Mouse (Mus musculus): Measurements from ENCODE around the gene Pi4ka.

The Pi4ka gene

DNA sequence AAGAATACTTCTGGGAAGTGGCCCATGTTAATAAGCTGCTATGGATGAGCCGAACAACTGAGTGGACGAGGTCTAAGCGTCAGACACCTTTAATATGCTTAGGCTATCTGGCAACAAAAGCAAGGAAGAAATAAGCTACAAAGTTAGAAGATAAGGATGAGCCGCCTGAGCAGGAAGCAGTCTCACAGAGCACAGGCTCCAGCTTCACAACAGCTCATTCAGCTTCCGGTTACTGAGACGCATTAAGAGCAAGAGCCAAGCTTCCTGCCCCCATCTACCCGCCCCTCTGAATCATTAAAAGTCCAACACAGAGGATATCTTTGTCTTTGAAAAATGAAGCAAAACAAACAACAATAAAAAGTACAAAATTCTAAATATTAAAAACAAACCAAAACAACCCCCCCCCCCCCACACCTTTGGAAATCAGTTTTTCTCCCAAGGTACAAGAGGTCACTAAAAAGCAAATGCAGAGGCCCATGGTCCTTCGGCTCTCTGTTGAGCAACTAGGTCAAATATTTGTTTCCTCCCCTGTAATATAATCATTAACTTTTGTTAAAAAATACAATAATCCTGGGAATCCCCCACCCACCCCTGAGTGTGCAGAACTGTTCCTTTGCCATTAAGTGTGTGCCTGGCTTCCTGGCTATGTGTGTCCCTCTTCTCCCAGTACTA lies 60.8 kb downstream of the Pi4ka start:
- no peak overlapping the region for H3K4me3 ChIP-seq (replicated peaks; ENCODE audit: low read length)
- H3K36me3 ChIP-seq (ENCODE audit: insufficient read depth, low read length), result peaks cover 50% of the 10 kb centered on the region
- no peaks in the 10 kb centered on the region for H3K4me1 ChIP-seq (replicated peaks; ENCODE audit: low read depth, low read length)
- no peaks in the 10 kb centered on the region for H3K9me3 ChIP-seq (ENCODE audit: low read length)
- TF ChIP-seq NANOG (IDR thresholded peaks at IDR 0.05; ENCODE audit: borderline replicate concordance, low read length) (no peak), POU5F1 (IDR thresholded peaks at IDR 0.05; ENCODE audit: borderline replicate concordance, low read length) (no peak), CTCF (conservative IDR thresholded peaks at IDR 0.05; ENCODE audit: low read length) (no peak)
- no peaks in the 10 kb centered on the region for H3K27me3 ChIP-seq (ENCODE audit: insufficient read depth, low read length)

DNA sequence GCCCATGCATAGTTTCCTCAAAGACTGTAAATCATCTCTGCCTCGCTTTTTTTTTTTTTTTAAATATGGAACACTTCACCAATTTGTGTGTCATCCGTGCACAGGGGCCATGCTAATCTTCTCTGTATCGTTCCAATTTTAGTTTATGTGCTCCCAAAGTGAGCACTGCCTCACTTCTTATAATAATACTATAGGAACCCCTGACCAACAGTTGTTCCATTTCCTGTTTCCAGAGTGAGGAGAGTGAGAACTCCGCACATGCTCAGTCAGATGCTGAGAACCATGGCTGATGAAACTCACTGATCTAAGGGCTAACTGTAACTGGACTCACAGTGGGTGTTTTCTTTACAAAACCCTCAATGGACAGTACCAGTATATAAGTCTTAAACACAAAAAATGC lies 64.3 kb downstream of the Pi4ka start:
- TF ChIP-seq NANOG (IDR thresholded peaks at IDR 0.05; ENCODE audit: borderline replicate concordance, low read length) (no peak), CTCF (conservative IDR thresholded peaks at IDR 0.05; ENCODE audit: low read length) (no peak), POU5F1 (IDR thresholded peaks at IDR 0.05; ENCODE audit: borderline replicate concordance, low read length) (no peak)
- Histone ChIP-seq H3K27me3 (ENCODE audit: insufficient read depth, low read length) (no peaks in the 10 kb centered on the region), H3K4me3 (replicated peaks; ENCODE audit: low read length) (no peak overlapping the region), H3K36me3 (ENCODE audit: insufficient read depth, low read length) (peaks cover 30% of the 10 kb centered on the region), H3K9me3 (ENCODE audit: low read length) (no peaks in the 10 kb centered on the region), H3K4me1 (replicated peaks; ENCODE audit: low read depth, low read length) (no peaks in the 10 kb centered on the region)

DNA sequence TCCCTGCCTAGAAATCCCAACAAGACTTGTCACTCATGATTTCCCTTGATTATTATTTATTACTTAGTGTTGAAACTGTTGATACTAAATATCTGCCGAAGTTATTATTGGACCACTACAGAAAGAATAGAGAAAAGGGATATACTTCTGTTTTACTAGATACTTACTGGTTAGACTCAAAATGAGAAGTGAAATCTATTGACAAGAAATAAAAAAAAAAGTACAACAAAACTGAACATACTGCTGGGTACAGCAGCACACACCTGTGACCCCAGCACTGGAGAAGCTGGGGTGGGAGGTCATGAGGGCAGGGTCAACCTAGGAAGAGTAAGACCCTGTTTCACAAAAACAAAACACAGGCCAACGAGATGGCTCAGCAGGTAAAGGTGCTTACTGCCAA lies 65.4 kb downstream of the Pi4ka start:
- TF ChIP-seq POU5F1 (IDR thresholded peaks at IDR 0.05; ENCODE audit: borderline replicate concordance, low read length), result no peak
- no peak for TF ChIP-seq NANOG (IDR thresholded peaks at IDR 0.05; ENCODE audit: borderline replicate concordance, low read length)
- no peak for TF ChIP-seq CTCF (conservative IDR thresholded peaks at IDR 0.05; ENCODE audit: low read length)
- H3K4me3 ChIP-seq (replicated peaks; ENCODE audit: low read length), result no peak overlapping the region
- no peaks in the 10 kb centered on the region for H3K4me1 ChIP-seq (replicated peaks; ENCODE audit: low read depth, low read length)

DNA sequence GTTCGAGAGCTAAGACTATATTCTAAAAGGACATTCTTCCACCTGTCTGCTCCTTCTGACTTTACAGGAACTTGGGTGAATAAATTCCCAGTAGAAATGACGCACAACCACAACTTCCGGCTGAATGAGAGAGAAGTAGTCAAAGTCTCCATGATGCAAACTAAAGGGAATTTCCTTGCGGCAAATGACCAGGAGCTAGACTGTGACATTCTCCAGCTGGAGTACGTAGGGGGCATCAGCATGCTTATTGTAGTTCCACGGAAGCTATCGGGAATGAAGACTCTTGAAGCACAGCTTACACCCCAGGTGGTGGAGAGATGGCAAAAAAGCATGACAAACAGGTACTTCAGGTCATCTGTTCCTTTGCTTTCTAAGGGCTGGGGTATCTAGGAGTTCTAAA lies 66.4 kb downstream of the Pi4ka start:
- Histone ChIP-seq H3K27me3 (ENCODE audit: insufficient read depth, low read length) (no peaks in the 10 kb centered on the region), H3K9me3 (ENCODE audit: low read length) (no peaks in the 10 kb centered on the region), H3K36me3 (ENCODE audit: insufficient read depth, low read length) (peaks cover 30% of the 10 kb centered on the region), H3K4me3 (replicated peaks; ENCODE audit: low read length) (no peak overlapping the region), H3K4me1 (replicated peaks; ENCODE audit: low read depth, low read length) (no peaks in the 10 kb centered on the region)
- TF ChIP-seq CTCF (conservative IDR thresholded peaks at IDR 0.05; ENCODE audit: low read length) (no peak), NANOG (IDR thresholded peaks at IDR 0.05; ENCODE audit: borderline replicate concordance, low read length) (no peak), POU5F1 (IDR thresholded peaks at IDR 0.05; ENCODE audit: borderline replicate concordance, low read length) (no peak)

More for the DNA sequence above, 65.4 kb downstream of the Pi4ka start:
- no peaks in the 10 kb centered on the region for H3K9me3 ChIP-seq (ENCODE audit: low read length)
- peaks cover 30% of the 10 kb centered on the region for H3K36me3 ChIP-seq (ENCODE audit: insufficient read depth, low read length)
- no peaks in the 10 kb centered on the region for H3K27me3 ChIP-seq (ENCODE audit: insufficient read depth, low read length)

DNA sequence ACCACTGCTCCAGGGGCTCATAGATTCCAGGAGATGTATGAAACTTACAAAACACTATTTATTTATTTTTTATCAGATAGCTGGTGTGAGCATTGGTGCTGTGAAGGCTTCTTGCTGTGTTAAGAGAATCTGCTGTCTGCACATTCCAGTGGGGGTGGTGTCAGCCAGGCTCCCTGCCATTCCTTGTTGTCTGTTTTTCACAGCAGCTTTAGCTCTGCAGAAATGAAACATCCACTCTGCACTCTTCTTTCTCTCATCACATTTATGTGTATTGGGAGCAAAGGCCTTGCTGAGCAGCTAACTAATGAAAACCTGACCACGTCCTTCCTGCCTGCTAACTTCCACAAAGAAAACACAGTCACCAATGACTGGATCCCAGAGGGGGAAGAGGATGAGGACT lies 70.0 kb downstream of the Pi4ka start:
- Histone ChIP-seq H3K4me3 (replicated peaks; ENCODE audit: low read length) (no peak overlapping the region), H3K27me3 (ENCODE audit: insufficient read depth, low read length) (no peaks in the 10 kb centered on the region), H3K36me3 (ENCODE audit: insufficient read depth, low read length) (peaks cover 12% of the 10 kb centered on the region; the same call in 1 of the 2 replicates), H3K9me3 (ENCODE audit: low read length) (no peaks in the 10 kb centered on the region), H3K4me1 (replicated peaks; ENCODE audit: low read depth, low read length) (no peaks in the 10 kb centered on the region)
- TF ChIP-seq POU5F1 (IDR thresholded peaks at IDR 0.05; ENCODE audit: borderline replicate concordance, low read length) (no peak), CTCF (conservative IDR thresholded peaks at IDR 0.05; ENCODE audit: low read length) (no peak), NANOG (IDR thresholded peaks at IDR 0.05; ENCODE audit: borderline replicate concordance, low read length) (no peak)

DNA sequence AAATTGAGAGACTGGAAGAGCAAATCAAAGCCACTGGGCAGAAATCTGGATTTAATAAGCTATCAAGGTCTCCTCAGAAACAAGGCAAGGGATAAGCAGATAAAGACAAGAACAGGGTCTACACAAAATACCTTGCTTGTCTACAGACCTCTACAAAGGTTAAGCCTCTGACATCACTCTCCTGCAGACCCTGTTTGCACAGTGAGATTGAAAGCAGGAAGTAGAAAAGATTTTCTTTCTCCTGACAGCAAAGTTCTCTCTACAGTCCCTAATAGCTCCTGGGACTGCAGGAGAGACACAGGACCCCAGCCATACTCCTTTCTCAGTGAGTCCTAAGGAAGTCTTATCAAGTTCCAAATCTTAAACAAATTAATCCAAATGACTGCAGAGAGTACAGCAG lies 71.5 kb downstream of the Pi4ka start:
- Histone ChIP-seq H3K4me3 (replicated peaks; ENCODE audit: low read length) (no peak overlapping the region), H3K4me1 (replicated peaks; ENCODE audit: low read depth, low read length) (no peaks in the 10 kb centered on the region), H3K9me3 (ENCODE audit: low read length) (no peaks in the 10 kb centered on the region), H3K36me3 (ENCODE audit: insufficient read depth, low read length) (peaks cover 7% of the 10 kb centered on the region; the same call in 1 of the 2 replicates), H3K27me3 (ENCODE audit: insufficient read depth, low read length) (no peaks in the 10 kb centered on the region)
- TF ChIP-seq CTCF (conservative IDR thresholded peaks at IDR 0.05; ENCODE audit: low read length) (no peak), POU5F1 (IDR thresholded peaks at IDR 0.05; ENCODE audit: borderline replicate concordance, low read length) (no peak), NANOG (IDR thresholded peaks at IDR 0.05; ENCODE audit: borderline replicate concordance, low read length) (no peak)

DNA sequence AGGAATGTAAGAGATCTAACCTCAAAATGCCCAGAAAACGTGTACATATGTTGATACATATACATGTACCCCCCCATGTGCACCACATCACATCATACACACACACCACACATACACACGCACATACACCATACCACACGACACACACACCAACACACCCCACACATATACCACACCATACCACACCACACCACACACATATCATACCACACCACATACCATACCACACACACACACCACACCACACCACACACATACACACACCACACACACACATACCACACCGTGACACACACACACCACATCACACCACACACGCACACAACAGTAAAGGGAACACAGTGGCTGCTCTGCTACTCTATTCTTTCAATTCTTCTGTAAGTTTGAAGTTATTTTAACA lies 74.3 kb downstream of the Pi4ka start:
- Histone ChIP-seq H3K27me3 (ENCODE audit: insufficient read depth, low read length) (no peaks in the 10 kb centered on the region), H3K36me3 (ENCODE audit: insufficient read depth, low read length) (peaks cover 7% of the 10 kb centered on the region; the same call in 1 of the 2 replicates), H3K4me3 (replicated peaks; ENCODE audit: low read length) (no peak overlapping the region), H3K9me3 (ENCODE audit: low read length) (no peaks in the 10 kb centered on the region), H3K4me1 (replicated peaks; ENCODE audit: low read depth, low read length) (no peaks in the 10 kb centered on the region)
- TF ChIP-seq CTCF (conservative IDR thresholded peaks at IDR 0.05; ENCODE audit: low read length) (no peak), POU5F1 (IDR thresholded peaks at IDR 0.05; ENCODE audit: borderline replicate concordance, low read length) (no peak), NANOG (IDR thresholded peaks at IDR 0.05; ENCODE audit: borderline replicate concordance, low read length) (no peak)

DNA sequence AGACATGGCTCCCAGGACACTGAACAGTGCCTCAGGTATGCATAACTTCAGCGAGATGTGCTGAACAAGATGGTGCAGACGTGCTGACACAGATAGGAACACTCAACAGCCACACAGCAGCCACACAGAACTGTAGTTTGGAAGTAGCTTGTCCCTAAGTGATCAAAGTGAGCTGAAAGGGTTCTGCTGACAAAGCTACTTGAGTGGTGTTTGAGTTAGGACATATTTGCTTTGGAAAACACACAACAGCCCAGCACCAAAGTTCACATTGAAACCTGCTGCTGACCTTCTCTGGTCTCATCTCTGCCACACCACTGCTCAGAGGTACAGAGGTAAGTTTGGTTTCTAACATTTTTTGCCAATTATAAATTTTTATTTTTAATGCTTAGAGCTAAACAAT lies 75.0 kb downstream of the Pi4ka start, which contains the start of gene Serpind1:
Gene Serpind1, plus strand, starts transcription at position 256 of the 400 bp plus-strand sequence.
- H3K9me3 ChIP-seq (ENCODE audit: low read length), result no peaks in the 10 kb centered on the region
- H3K4me1 ChIP-seq (replicated peaks; ENCODE audit: low read depth, low read length), result no peaks in the 10 kb centered on the region
- H3K4me3 ChIP-seq (replicated peaks; ENCODE audit: low read length), result no peak within 1 kb of the TSS
- peaks cover 6% of the 10 kb centered on the region for H3K36me3 ChIP-seq (ENCODE audit: insufficient read depth, low read length)
- TF ChIP-seq NANOG (IDR thresholded peaks at IDR 0.05; ENCODE audit: borderline replicate concordance, low read length) (no peak), CTCF (conservative IDR thresholded peaks at IDR 0.05; ENCODE audit: low read length) (no peak), POU5F1 (IDR thresholded peaks at IDR 0.05; ENCODE audit: borderline replicate concordance, low read length) (no peak)
- H3K27me3 ChIP-seq (ENCODE audit: insufficient read depth, low read length), result no peaks in the 10 kb centered on the region

Data from E14TG2a.4 (cell line).